Mouse (Mus musculus) heart, embryonic 16.5 days (tissue): Measurements from ENCODE around the gene Cstf3. TPM values are rescaled to one million over a fixed set of nuclear protein-coding genes. Genes with fewer than 3 reads are reported as not detected.

Source experiments
- ATAC-seq: fragments of 200-750 bp; cut with Nextera tagmentation; replicated peaks from 2 replicates; pipeline ENCODE4 v1.8.0; 2017; ENCODE audit warnings: moderate number of reproducible peaks; ENCODE audit not compliant: insufficient read depth, low FRiP score; ENCODE audit errors: extremely low read depth
- H3K27ac ChIP-seq: fragments of 300-500 bp; sonication (generic); 2 replicates; pipeline ENCODE4 v1.5.1; 2014; ENCODE audit warnings: mild to moderate bottlenecking, low read length, control low read depth, moderate library complexity
- H3K27me3 ChIP-seq: fragments of 300-500 bp; sonication (generic); 2 replicates; pipeline ENCODE4 v1.6.1; 2014; ENCODE audit warnings: low read length, mixed read lengths; ENCODE audit not compliant: control insufficient read depth, insufficient read depth
- H3K36me3 ChIP-seq: fragments of 300-500 bp; sonication (generic); 2 replicates; pipeline ENCODE4 v1.6.1; 2014; ENCODE audit not compliant: control insufficient read depth, insufficient read depth
- H3K4me1 ChIP-seq: fragments of 300-500 bp; sonication (generic); 2 replicates; pipeline ENCODE4 v1.6.1; 2014; ENCODE audit warnings: low read length, mixed read lengths; ENCODE audit not compliant: control insufficient read depth, insufficient read depth
- H3K4me2 ChIP-seq: fragments of 300-500 bp; sonication (generic); 2 replicates; pipeline ENCODE4 v1.6.1; 2014; ENCODE audit warnings: low read depth, mild to moderate bottlenecking, control low read depth, low read length
- H3K4me3 ChIP-seq: fragments of 300-500 bp; sonication (generic); 2 replicates; pipeline ENCODE4 v1.5.1; 2014; ENCODE audit warnings: mild to moderate bottlenecking, control low read depth, low read length
- H3K9ac ChIP-seq: fragments of 300-500 bp; sonication (generic); 2 replicates; pipeline ENCODE4 v1.6.1; 2014; ENCODE audit warnings: low read length, control low read depth
- H3K9me3 ChIP-seq: fragments of 300-500 bp; sonication (generic); replicated peaks from 2 replicates; pipeline ENCODE4 v1.6.1; 2016; ENCODE audit warnings: low read length; ENCODE audit not compliant: control insufficient read depth
- whole genome bisulfite sequencing: fragments of 180-500 bp; shearing (Covaris S2); extraction: QIAGEN DNeasy Blood & Tissue Kit; methylation state at CpG from one replicate; pipeline ENCODE4 v1.1.7; 2014; 5-methylcytosine and 5-hydroxymethylcytosine counted together
- polyA plus RNA-seq: library from polyadenylated mRNA; unstranded; fragments of >200 nt; fragmentation: Nextera tagmentation; extraction: Ambion mirVana; gene quantifications from 2 replicates; pipeline ENCODE4 v1.2.1, GENCODE M21; 2015

The Cstf3 gene
- polyA plus RNA-seq, 1 experiment from 2014 or later = 54.3 TPM

- H3K9ac ChIP-seq = no peak overlapping the region
- no peak overlapping the region for H3K4me2 ChIP-seq
- H3K4me1 ChIP-seq = peaks cover 7% of the 10 kb centered on the region; the same call in 1 of the 2 replicates
- no peaks in the 10 kb centered on the region for H3K27me3 ChIP-seq
- no peak overlapping the region for H3K27ac ChIP-seq
- WGBS = 43% methylated on average over 15 of the region's 15 CpGs
- no peak for ATAC-seq
- no peaks in the 10 kb centered on the region for H3K9me3 ChIP-seq
- no peaks in the 10 kb centered on the region for H3K36me3 ChIP-seq
- no peak overlapping the region for H3K4me3 ChIP-seq
These were observed 124.0 kb downstream of the Cstf3 start for GRCm38 (mm10) chr2:104714254-104714691.

Other genes with a start within 250 kb of the Cstf3 start
- 0.15 and 0.20 TPM in 2 replicates for gene D430041D05Rik, start 179.5 kb upstream of the Cstf3 start, polyA plus RNA-seq
- gene Hipk3, start 96.1 kb upstream of the Cstf3 start, polyA plus RNA-seq = 33.4 and 37.8 TPM in 2 replicates
- 28.0 and 28.9 TPM in 2 replicates for gene Tcp11l1, start 121.6 kb downstream of the Cstf3 start, polyA plus RNA-seq
- gene Pin1rt1, start 125.9 kb downstream of the Cstf3 start, polyA plus RNA-seq = not detected in 2 replicates
- gene Depdc7, start 152.4 kb downstream of the Cstf3 start, polyA plus RNA-seq = 4.8 and 5.7 TPM in 2 replicates
- 5.6 and 6.2 TPM in 2 replicates for gene Qser1, start 226.2 kb downstream of the Cstf3 start, polyA plus RNA-seq